Mouse (Mus musculus): ENCODE data around the gene Tmem95.
A peak's percentile ranks its signal among the peaks of the same experiment; 100 is the strongest.

Gene Tmem95

GRCm38 (mm10) chr11:69838714-69839104, 39.1 kb downstream of the Tmem95 start:
- no peak for DNase-seq

GRCm38 (mm10) chr11:69837952-69838713, 39.7 kb downstream of the Tmem95 start, which contains the start of gene Tmem256:
TSS of gene Tmem256 (plus strand) at chr11:69838514.
- DNase-seq = peak; percentile 99

- DNase-seq = no peak
Measured at GRCm38 (mm10) chr11:69837604-69837951, 40.2 kb downstream of the Tmem95 start, which contains the start of gene Nlgn2. TSS of gene Nlgn2 (minus strand) at chr11:69837784.

GRCm38 (mm10) chr11:69836703-69837576, 40.9 kb downstream of the Tmem95 start:
- peak; percentile 77 for DNase-seq

- no peak for DNase-seq
Measured at GRCm38 (mm10) chr11:69835966-69836335, 41.9 kb downstream of the Tmem95 start.

- no peak for DNase-seq
Measured at GRCm38 (mm10) chr11:69835326-69835965, 42.4 kb downstream of the Tmem95 start.

GRCm38 (mm10) chr11:69834001-69834549, 43.7 kb downstream of the Tmem95 start:
- DNase-seq = no peak

- DNase-seq = no peak
Measured at GRCm38 (mm10) chr11:69833554-69833953, 44.3 kb downstream of the Tmem95 start.

GRCm38 (mm10) chr11:69828832-69829231, 49.0 kb downstream of the Tmem95 start:
- DNase-seq = peak; percentile 34
